Mouse (Mus musculus) brain, embryonic 14.5 days (tissue): ENCODE data around the gene Cflar.

Experiments used
- CTCF ChIP-seq: fragments of 200-500 bp; IDR thresholded peaks from 2 replicates; pipeline ENCODE4 v1.5.1; 2012; ENCODE audit warnings: inconsistent platforms, mild to moderate bottlenecking, moderate library complexity, borderline replicate concordance; ENCODE audit not compliant: insufficient read depth, insufficient read length; ENCODE audit errors: extremely low read depth
- POLR2A ChIP-seq: fragments of 200-500 bp; IDR thresholded peaks from 2 replicates; pipeline ENCODE4 v1.6.1; 2012; ENCODE audit warnings: mild to moderate bottlenecking, inconsistent platforms, borderline replicate concordance; ENCODE audit not compliant: poor library complexity, insufficient read depth, insufficient read length, severe bottlenecking; ENCODE audit errors: extremely low read depth

GRCm38 (mm10) chr1:58746880-58747279 is 35.6 kb downstream of the Cflar start:
- no peak for TF ChIP-seq POLR2A
- TF ChIP-seq CTCF = peak; percentile 62; the same call in 1 of the 2 replicates
